Mouse (Mus musculus) left cerebral cortex, adult 2 months (tissue): ENCODE measurements around the gene Odf2l. TPM values are rescaled to one million over a fixed set of nuclear protein-coding genes. Genes with fewer than 3 reads are reported as not detected.

Experiments used
- DNase-seq, 2 experiments: peaks; one replicate each; pipeline ENCODE4 v3.0.0; 2021 to 2022; ENCODE audit warnings: low spot score in 2 of 2, mixed read lengths in 1 of 2; ENCODE audit errors: extremely low spot score in 1 of 2
- H3K27ac ChIP-seq: fragments of 200-600 bp; 2 replicates; pipeline ENCODE4 v1.8.1; 2022
- H3K4me3 ChIP-seq: fragments of 200-600 bp; 2 replicates; pipeline ENCODE4 v1.8.1; 2022
- CTCF ChIP-seq: fragments of 200-600 bp; IDR thresholded peaks from 2 replicates; pipeline ENCODE4 v1.8.1; 2022; ENCODE audit warnings: antibody characterized with exemption, mild to moderate bottlenecking, moderate library complexity
- intact Hi-C: fragments of 180-260 bp; cut with DNase I; formaldehyde crosslinking; loops from one replicate; pipeline ENCODE4 v1.15.1; 2025
- total RNA-seq, 2 experiments: library from RNA; stranded (reverse); gene quantifications; 2 replicates each; pipeline ENCODE4 v1.2.3; 2021

Odf2l gene
- total RNA-seq, 2 experiments from 2014 or later, result 22.1 to 26.8 TPM

- no peak for TF ChIP-seq CTCF
- no peak for DNase-seq
- H3K4me3 ChIP-seq, result no peak overlapping the region
- no peak overlapping the region for H3K27ac ChIP-seq
- intact Hi-C loops, result no loop called here
Observed at GRCm38 (mm10) chr3:145171390-145172060, 53.1 kb downstream of the Odf2l start.

DNA sequence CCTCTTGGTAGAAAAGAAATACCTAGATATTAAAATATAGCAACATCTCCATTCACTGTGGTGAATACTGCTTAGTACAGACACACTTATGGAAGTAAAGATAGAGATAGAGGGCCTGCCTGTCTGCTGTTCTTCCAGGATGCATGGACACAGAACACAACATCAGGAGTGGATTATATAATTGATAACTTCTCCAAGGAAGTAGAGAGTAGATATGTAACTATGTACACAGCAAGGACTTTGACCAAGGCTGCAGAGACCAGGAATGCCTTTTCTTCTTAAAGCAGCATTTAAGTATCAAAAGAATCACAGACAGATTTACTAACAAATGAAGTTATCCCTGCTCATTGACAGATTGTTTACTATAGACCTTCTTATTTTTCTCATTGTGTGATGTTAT lies 66.3 kb downstream of the Odf2l start:
- no peak overlapping the region for H3K4me3 ChIP-seq
- no peak for TF ChIP-seq CTCF
- intact Hi-C loops, result no loop called here
- no peak for DNase-seq
- no peak overlapping the region for H3K27ac ChIP-seq

- TF ChIP-seq CTCF, result no peak
- DNase-seq, result no peak
- intact Hi-C loops, result no loop called here
- Histone ChIP-seq H3K27ac (no peak overlapping the region), H3K4me3 (no peak overlapping the region)
Observed at GRCm38 (mm10) chr3:145191972-145192371, 73.6 kb downstream of the Odf2l start.

DNA sequence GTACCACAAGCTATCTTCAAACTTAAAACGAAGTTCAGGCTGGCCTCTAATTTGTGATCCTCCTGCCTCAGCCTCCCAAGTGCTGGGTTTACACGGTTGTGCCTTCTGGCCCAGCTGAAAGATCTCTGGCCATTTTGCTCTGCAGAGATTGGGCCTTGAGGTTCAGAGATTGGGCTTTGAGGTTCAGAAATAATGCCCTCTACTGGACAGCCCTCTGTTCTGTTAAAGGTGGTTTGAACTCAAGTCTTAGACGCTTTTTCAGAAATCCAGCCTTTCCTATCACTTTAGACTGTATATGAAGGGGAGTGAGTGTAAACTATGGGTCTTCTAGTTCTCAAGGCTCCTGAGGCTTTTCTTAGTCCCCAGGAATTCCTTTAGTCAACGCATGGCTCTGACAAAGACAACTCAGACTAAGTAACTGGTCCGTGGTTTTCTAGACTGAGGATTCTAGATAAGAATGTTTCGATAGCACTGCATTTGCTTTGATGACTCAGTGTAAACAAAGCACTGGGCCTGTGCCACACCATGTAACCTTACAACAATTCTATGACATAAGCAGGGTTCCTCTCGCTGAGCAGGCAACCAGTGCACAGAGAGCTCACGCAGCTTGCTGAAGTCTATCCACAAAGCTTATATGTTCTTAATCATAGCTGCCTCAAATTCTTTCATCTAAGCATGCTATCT lies 77.0 kb downstream of the Odf2l start:
- TF ChIP-seq CTCF, result no peak
- no peak overlapping the region for H3K27ac ChIP-seq
- H3K4me3 ChIP-seq, result no peak overlapping the region
- intact Hi-C loops, result no loop called here
- no peak for DNase-seq

DNA sequence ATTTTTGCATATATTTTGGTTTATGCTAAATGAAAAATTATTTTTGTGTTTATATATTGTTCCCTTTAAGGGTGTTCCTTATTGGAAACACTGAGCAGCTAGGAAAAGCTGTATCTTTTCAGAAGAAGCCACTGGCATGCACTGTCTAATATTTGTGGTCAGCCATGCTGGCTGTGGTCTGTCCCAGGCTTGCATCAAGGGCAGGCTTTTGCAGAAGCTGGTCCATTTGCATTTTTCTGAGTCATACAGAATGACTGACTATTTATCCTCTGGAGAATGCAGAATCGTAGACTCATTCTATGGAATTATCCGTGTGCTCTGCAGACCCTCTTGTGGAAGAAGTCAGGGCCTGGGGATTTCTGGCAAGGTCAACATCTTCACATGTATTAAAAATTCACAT lies 79.7 kb downstream of the Odf2l start:
- no peak for TF ChIP-seq CTCF
- Histone ChIP-seq H3K27ac (no peak overlapping the region), H3K4me3 (no peak overlapping the region)
- intact Hi-C loops, result no loop called here
- no peak for DNase-seq

Other genes starting within 250 kb of the Odf2l start
- not detected for gene Clca4b, start 186.1 kb upstream of the Odf2l start, total RNA-seq
- gene Clca4a, start 143.5 kb upstream of the Odf2l start, total RNA-seq, result not detected
- not detected for gene Clca1, start 85.8 kb upstream of the Odf2l start, total RNA-seq
- gene Clca2, start 19.1 kb upstream of the Odf2l start, total RNA-seq, result not detected
- 1 to 10 TPM; 2.7 to 2.8 TPM for gene Col24a1, start 173.9 kb downstream of the Odf2l start, total RNA-seq